Mouse (Mus musculus): ENCODE measurements at regions not wholly inside any gene's neighbourhood (a gene's known extent, or its start where the extent isn't known, plus 50 kb on each side); places are given as distances from the start of the nearest gene placed in this dataset.

- no peak for DNase-seq
Observed at GRCm38 (mm10) chr15:27412304-27412703, 54.2 kb upstream of the Ank start.

DNA sequence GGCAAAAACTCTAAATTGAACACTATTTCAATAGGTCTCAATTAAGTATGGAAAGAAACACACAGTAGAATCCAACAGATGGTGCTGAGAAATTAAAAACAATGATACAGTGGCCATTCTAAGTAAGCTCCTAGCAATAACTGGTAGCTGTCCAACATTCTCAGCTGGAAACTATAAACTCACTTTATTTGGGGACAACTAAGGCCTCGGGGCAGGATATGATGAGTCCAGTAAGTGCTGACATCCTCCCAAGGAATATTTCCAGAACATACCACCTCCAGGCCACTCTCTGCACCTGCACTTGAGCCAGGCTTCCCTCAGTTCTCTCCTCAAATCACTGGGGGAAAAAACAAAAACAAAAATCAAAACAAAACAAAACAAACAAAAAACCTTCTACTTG is 53.7 kb upstream of the Ank start:
- DNase-seq: no peak

DNA sequence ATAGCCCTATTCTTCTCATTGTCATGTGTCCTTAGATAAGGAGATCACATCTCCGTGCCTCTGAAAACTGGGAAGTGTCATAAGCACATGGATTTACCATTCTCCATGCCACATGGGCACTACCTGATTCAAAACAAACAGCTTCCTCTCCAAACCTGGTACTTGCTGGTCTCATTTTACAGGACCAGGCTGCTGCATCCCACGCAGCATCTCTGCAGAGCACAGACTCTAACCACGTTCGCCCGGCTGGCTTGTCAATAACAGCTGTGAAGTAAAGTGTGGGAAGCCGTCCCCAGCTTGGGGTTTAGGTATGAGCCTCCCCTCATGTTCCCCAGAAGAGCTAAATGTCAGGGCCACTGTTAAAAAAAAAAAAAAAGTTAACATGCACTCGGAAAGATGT is 53.0 kb upstream of the Ank start:
- no peak for DNase-seq

DNA sequence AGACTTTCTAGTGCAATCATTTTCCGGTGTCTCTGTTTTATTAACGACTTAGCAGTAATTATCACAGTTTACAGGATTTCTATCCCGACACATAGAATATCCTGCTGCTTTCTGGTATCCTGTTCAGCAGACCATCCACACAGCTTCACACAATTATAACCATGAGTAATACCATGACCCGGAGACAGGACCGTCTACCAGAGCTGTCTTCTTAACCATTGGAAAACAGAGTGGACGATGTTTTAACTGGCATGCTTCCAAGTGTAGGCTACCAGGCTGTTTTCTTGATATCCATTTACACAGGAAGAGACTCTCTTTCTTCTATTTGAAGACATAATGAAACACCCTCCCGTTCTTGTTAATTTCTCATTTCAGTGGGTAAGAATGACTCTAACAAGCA is 51.7 kb upstream of the Ank start:
- no peak for DNase-seq

Measured in lung, postnatal 36 days (tissue).